Mouse (Mus musculus) common myeloid progenitor, adult 5-6 weeks (primary cell): Measurements from ENCODE around the gene Fam124a. TPM values are rescaled to one million over a fixed set of nuclear protein-coding genes. Genes with fewer than 3 reads are reported as not detected.

Source experiments
- ATAC-seq: replicated peaks from 2 replicates; pipeline ENCODE4 v1.8.0; 2016; ENCODE audit warnings: low read depth, mild to moderate bottlenecking, moderate TSS enrichment, inconsistent platforms; ENCODE audit not compliant: poor library complexity, severe bottlenecking
- total RNA-seq: library from RNA; stranded (forward); fragments of 200-1000, 187-1606 nt; gene quantifications from 2 replicates; pipeline ENCODE4 v1.2.3, GENCODE M21; 2017

Fam124a gene
- total RNA-seq, 1 experiment from 2014 or later = not detected

DNA sequence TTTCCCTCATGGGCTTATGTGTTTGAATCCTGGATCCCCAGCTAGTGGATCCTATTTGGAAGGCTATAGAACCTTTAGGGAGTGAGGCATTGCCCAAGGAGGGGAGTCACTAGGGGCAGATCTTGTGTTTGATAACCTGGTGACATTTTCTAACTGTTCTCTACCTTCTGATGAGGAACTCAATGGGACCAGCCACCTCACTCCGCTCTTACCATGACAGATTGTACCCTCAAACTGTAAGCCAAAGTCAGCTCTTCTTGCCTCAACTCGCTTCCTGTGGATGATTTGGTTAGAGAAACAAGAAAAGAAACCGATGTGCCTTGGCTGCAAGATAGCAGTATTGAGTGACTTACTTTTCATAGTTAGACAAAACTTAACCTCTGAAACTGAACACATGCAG is 96.2 kb downstream of the Fam124a start:
- ATAC-seq = no peak

DNA sequence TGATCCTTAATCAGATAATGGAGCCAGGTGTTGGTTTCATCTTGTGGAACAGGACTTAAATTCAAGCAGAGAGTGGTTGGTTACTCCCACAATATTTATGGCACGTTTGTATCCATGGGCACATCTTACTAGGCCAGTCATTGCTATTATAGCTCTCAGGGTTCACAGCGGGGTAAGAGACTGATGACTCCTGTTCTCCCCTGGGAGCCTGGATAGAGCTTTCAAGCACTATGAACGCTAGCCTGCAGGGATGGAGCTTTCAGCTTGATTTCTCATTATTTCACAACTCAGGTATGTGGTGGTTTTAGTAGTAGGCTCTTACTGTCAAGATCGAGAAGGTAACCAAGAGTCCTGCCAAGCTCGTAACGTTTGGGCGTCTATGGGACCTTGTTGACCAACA is 100.5 kb downstream of the Fam124a start:
- no peak for ATAC-seq

- 0 out of 2 replicates have a peak, but pooled peaks have one; percentile 36 for ATAC-seq
Observed at GRCm38 (mm10) chr14:62657469-62657868, 101.9 kb downstream of the Fam124a start.

Other genes with a start within 250 kb of the Fam124a start
- not detected in 2 replicates for gene Gucy1b2, start 99.4 kb upstream of the Fam124a start, total RNA-seq
- not detected in 2 replicates for gene Gm4131, start 11.2 kb downstream of the Fam124a start, total RNA-seq
- gene Serpine3, start 107.9 kb downstream of the Fam124a start, total RNA-seq = not detected in 2 replicates
- 72.9 and 102 TPM in 2 replicates for gene Ints6, start 205.4 kb downstream of the Fam124a start, total RNA-seq